Mouse (Mus musculus) CH12.LX (cell line): ENCODE results near the gene Pde4dip. TPM values are rescaled to one million over a fixed set of nuclear protein-coding genes. Genes with fewer than 3 reads are reported as not detected.

ENCODE experiments used
- DNase-seq: peaks from one replicate; pipeline ENCODE4 v3.0.0-alpha.2; 2013; ENCODE audit errors: extremely low read depth
- H3K27ac ChIP-seq: 2 replicates; pipeline ENCODE4 v1.5.1; 2012; ENCODE audit warnings: low read depth, mild to moderate bottlenecking, control low read depth, moderate library complexity; ENCODE audit not compliant: insufficient read depth
- H3K27me3 ChIP-seq: replicated peaks from 2 replicates; pipeline ENCODE3; 2012; ENCODE audit warnings: inconsistent platforms
- H3K36me3 ChIP-seq, 2 experiments: replicated peaks in 1 of 2; 2 replicates each; pipeline versions ENCODE3 to v1.6.1; 2012; ENCODE audit warnings: inconsistent platforms in 1 of 2, low read length in 1 of 2, mild to moderate bottlenecking in 1 of 2, mixed read lengths in 1 of 2, moderate library complexity in 1 of 2; ENCODE audit not compliant: control insufficient read depth in 1 of 2, insufficient read depth in 1 of 2
- H3K4me1 ChIP-seq, 2 experiments: 2 replicates each; pipeline ENCODE4 v1.6.1; 2012; ENCODE audit warnings: inconsistent platforms in 1 of 2, moderate library complexity in 1 of 2; ENCODE audit not compliant: insufficient read depth in 2 of 2, control insufficient read depth in 1 of 2
- H3K4me2 ChIP-seq: 2 replicates; pipeline ENCODE4 v1.6.1; 2012; ENCODE audit warnings: low read depth, mild to moderate bottlenecking, control low read depth; ENCODE audit not compliant: poor library complexity, insufficient read depth, severe bottlenecking
- H3K4me3 ChIP-seq, 3 experiments: fragments of 150-350 bp in 1 of 3; sonication (generic) in 1 of 3; replicated peaks in 1 of 3; 2 replicates each; pipeline versions ENCODE3 to v1.5.1; 2011 to 2012; ENCODE audit warnings: low read depth in 2 of 3, low read length in 2 of 3, mild to moderate bottlenecking in 2 of 3, moderate library complexity in 2 of 3, control low read depth in 1 of 3, improper control_type of control experiment in 1 of 3, inconsistent platforms in 1 of 3, mixed read lengths in 1 of 3; ENCODE audit not compliant: poor library complexity in 1 of 3
- H3K79me2 ChIP-seq: replicated peaks from 2 replicates; pipeline ENCODE4 v1.6.1; 2012; ENCODE audit warnings: mild to moderate bottlenecking, moderate library complexity; ENCODE audit not compliant: control insufficient read depth, poor library complexity, insufficient read depth, severe bottlenecking; ENCODE audit errors: extremely low read depth
- H3K9ac ChIP-seq: 2 replicates; pipeline ENCODE4 v1.6.1; 2012; ENCODE audit warnings: low read depth, mild to moderate bottlenecking, control low read depth, moderate library complexity; ENCODE audit not compliant: insufficient read depth
- H3K9me3 ChIP-seq: replicated peaks from 2 replicates; pipeline ENCODE3; 2012; ENCODE audit warnings: low read length, inconsistent platforms, mixed read lengths
- CHD1 ChIP-seq: IDR thresholded peaks from 2 replicates; pipeline ENCODE4 v1.6.1; 2012; ENCODE audit warnings: low read depth, low read length, improper control_type of control experiment, inconsistent platforms
- CTCF ChIP-seq, 2 experiments: IDR thresholded peaks in 1 of 2; conservative IDR thresholded peaks in 1 of 2; 2 replicates each; pipeline ENCODE4 v1.5.1; 2011 to 2012; ENCODE audit warnings: low read depth in 2 of 2, low read length in 2 of 2, improper control_type of control experiment in 1 of 2, inconsistent platforms in 1 of 2, mild to moderate bottlenecking in 1 of 2, moderate library complexity in 1 of 2
- ELF1 ChIP-seq: IDR thresholded peaks from 2 replicates; pipeline ENCODE4 v1.6.1; 2014; ENCODE audit warnings: low read depth, mild to moderate bottlenecking, inconsistent platforms, low read length, improper control_type of control experiment
- EP300 ChIP-seq: IDR thresholded peaks from 2 replicates; pipeline ENCODE4 v1.6.1; 2011; ENCODE audit warnings: low read length, improper control_type of control experiment
- ETS1 ChIP-seq: conservative IDR thresholded peaks from 2 replicates; pipeline ENCODE4 v1.6.1; 2012; ENCODE audit warnings: low read depth, mild to moderate bottlenecking, inconsistent platforms, low read length, improper control_type of control experiment, moderate library complexity
- GABPA ChIP-seq: IDR thresholded peaks from 2 replicates; pipeline ENCODE4 v1.6.1; 2012; ENCODE audit warnings: low read depth, low read length, improper control_type of control experiment, inconsistent platforms; ENCODE audit not compliant: insufficient replicate concordance
- JUN ChIP-seq: IDR thresholded peaks from 2 replicates; pipeline ENCODE4 v1.6.1; 2011; ENCODE audit warnings: low read depth, mild to moderate bottlenecking, low read length, improper control_type of control experiment, moderate library complexity; ENCODE audit not compliant: insufficient read depth
- JUND ChIP-seq: conservative IDR thresholded peaks from 2 replicates; pipeline ENCODE4 v1.6.1; 2011; ENCODE audit warnings: low read depth, low read length, improper control_type of control experiment
- MAFK ChIP-seq: IDR thresholded peaks from 2 replicates; pipeline ENCODE4 v1.6.1; 2011; ENCODE audit warnings: low read length, improper control_type of control experiment; ENCODE audit not compliant: insufficient replicate concordance
- MEF2A ChIP-seq: IDR thresholded peaks from 2 replicates; pipeline ENCODE4 v1.6.1; 2014; ENCODE audit warnings: low read depth, mild to moderate bottlenecking, inconsistent platforms, low read length, improper control_type of control experiment, borderline replicate concordance
- MXI1 ChIP-seq: IDR thresholded peaks from 2 replicates; pipeline ENCODE4 v1.6.1; 2011; ENCODE audit warnings: mild to moderate bottlenecking, low read depth, low read length, improper control_type of control experiment
- MYC ChIP-seq: IDR thresholded peaks from 2 replicates; pipeline ENCODE4 v1.6.1; 2011; ENCODE audit warnings: low read depth, mild to moderate bottlenecking, improper control_type of control experiment, low read length
- NELFE ChIP-seq: IDR thresholded peaks from 2 replicates; pipeline ENCODE4 v1.6.1; 2011; ENCODE audit warnings: low read depth, low read length, improper control_type of control experiment
- PAX5 ChIP-seq: IDR thresholded peaks from 2 replicates; pipeline ENCODE4 v1.6.1; 2012; ENCODE audit warnings: low read length, inconsistent platforms, mixed read lengths
- RAD21 ChIP-seq: IDR thresholded peaks from 2 replicates; pipeline ENCODE4 v1.6.1; 2011; ENCODE audit warnings: low read depth, mild to moderate bottlenecking, low read length, improper control_type of control experiment, moderate library complexity
- RCOR1 ChIP-seq: conservative IDR thresholded peaks from 2 replicates; pipeline ENCODE4 v1.6.1; 2012; ENCODE audit warnings: low read depth, mild to moderate bottlenecking, inconsistent platforms, low read length, improper control_type of control experiment
- SIN3A ChIP-seq: IDR thresholded peaks from 2 replicates; pipeline ENCODE4 v1.6.1; 2012; ENCODE audit warnings: low read length, improper control_type of control experiment, inconsistent platforms
- SMC3 ChIP-seq: IDR thresholded peaks from 2 replicates; pipeline ENCODE4 v1.6.1; 2011; ENCODE audit warnings: low read depth, low read length, improper control_type of control experiment
- TCF12 ChIP-seq: IDR thresholded peaks from 2 replicates; pipeline ENCODE4 v1.6.1; 2014; ENCODE audit warnings: low read depth, mild to moderate bottlenecking, inconsistent platforms, low read length, improper control_type of control experiment
- USF1 ChIP-seq: IDR thresholded peaks from 2 replicates; pipeline ENCODE4 v1.6.1; 2014; ENCODE audit warnings: low read depth, mild to moderate bottlenecking, inconsistent platforms, low read length, improper control_type of control experiment
- ZC3H11A ChIP-seq: IDR thresholded peaks from 2 replicates; pipeline ENCODE4 v1.6.1; 2012; ENCODE audit warnings: low read depth, mild to moderate bottlenecking, inconsistent platforms, low read length, improper control_type of control experiment
- ZKSCAN1 ChIP-seq: IDR thresholded peaks from 2 replicates; pipeline ENCODE4 v1.6.1; 2012; ENCODE audit warnings: low read depth, inconsistent platforms, low read length, improper control_type of control experiment, borderline replicate concordance
- ZMIZ1 ChIP-seq: IDR thresholded peaks from 2 replicates; pipeline ENCODE4 v1.6.1; 2012; ENCODE audit warnings: low read depth, mild to moderate bottlenecking, inconsistent platforms, low read length, improper control_type of control experiment
- ZNF384 ChIP-seq: IDR thresholded peaks from 2 replicates; pipeline ENCODE4 v1.6.1; 2012; ENCODE audit warnings: low read depth, low read length, improper control_type of control experiment, inconsistent platforms
- dilution Hi-C: fragments of 300-500 bp; cut with MboI; formaldehyde crosslinking; loops from 2 replicates; pipeline ENCODE4 v1.14.3; 2020; ENCODE audit warnings: low sequenced_read_pairs; ENCODE audit not compliant: extremely low pct_unique_long_range_greater_than_20kb, extremely low pct_ligation_motif_present
- in situ Hi-C: fragments of 300-500 bp; cut with MboI; formaldehyde crosslinking; loops from 3 replicates; pipeline ENCODE4 v1.14.3; 2019; ENCODE audit warnings: low sequenced_read_pairs, low pct_ligation_motif_present, low pct_unique_long_range_greater_than_20kb, mixed read lengths
- polyA plus RNA-seq: library from polyadenylated mRNA; unstranded; fragments of >175 nt; gene quantifications from 2 replicates; pipeline ENCODE4 v1.2.1, GENCODE M21; 2012; ENCODE audit warnings: low read depth; ENCODE audit not compliant: insufficient read length
- total RNA-seq, 2 experiments: library from RNA; depleted of rRNA; stranded (reverse); fragments of 300-350 nt in 1 of 2; fragments of >200 nt in 1 of 2; gene quantifications; 2 replicates each; pipeline ENCODE4 v1.2.3; 2012 to 2014

The Pde4dip gene
- total and polyA plus RNA-seq, 3 experiments, result 12.4 to 21.7 (median 15.2) TPM

- TF ChIP-seq ZKSCAN1, result no peak
- no peak for TF ChIP-seq PAX5
- TF ChIP-seq MAFK, result peak; percentile 47; the same call in 1 of the 2 replicates
Measured at GRCm38 (mm10) chr3:97934331-97935300, 46.1 kb upstream of the Pde4dip start (continued).

DNA sequence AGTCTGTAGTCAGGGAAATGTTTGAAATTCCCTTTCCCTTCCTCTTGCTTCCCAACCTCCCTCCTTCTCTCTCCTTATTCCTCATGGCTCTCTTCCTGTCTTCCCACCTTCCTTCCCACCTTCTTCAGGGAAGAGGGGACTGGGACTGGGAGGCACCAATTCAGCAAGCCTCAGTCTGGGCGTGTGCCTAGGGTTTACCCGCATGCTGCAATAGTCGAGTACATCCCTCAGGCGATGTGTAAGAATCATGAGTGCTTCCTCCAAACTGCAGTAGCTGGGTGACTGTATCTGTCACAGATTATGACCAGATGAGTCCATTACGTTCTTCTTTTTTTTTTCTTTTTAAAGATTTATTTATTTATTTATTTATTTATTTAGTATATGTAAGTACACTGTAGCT is 45.3 kb upstream of the Pde4dip start:
- Histone ChIP-seq H3K36me3 (no peaks in the 10 kb centered on the region), H3K27ac (no peak overlapping the region), H3K4me2 (peak overlapping the region; percentile 100; the same call in 1 of the 2 replicates), H3K9ac (peak overlapping the region; percentile 29; the same call in 1 of the 2 replicates), H3K27me3 (no peaks in the 10 kb centered on the region), H3K4me1 (peaks cover 7 to 47% of the 10 kb centered on the region in 2 experiments), H3K79me2 (no peaks in the 10 kb centered on the region), H3K9me3 (peaks cover 5% of the 10 kb centered on the region), H3K4me3 (no peak overlapping the region)
- TF ChIP-seq ZC3H11A (no peak), JUND (no peak), ETS1 (no peak), ZMIZ1 (no peak), CHD1 (no peak), ELF1 (no peak), CTCF (conservative IDR thresholded peaks at IDR 0.05 in 1 of 2, IDR thresholded peaks at IDR 0.05 in 1 of 2; ENCODE audit: low read depth in 2 of 2, low read length in 2 of 2) (no peak), NELFE (no peak), MAFK (no peak), USF1 (no peak), RCOR1 (no peak), JUN (no peak), MYC (no peak)
- DNase-seq, result no peak
- dilution Hi-C loops, result no loop called here
- in situ Hi-C loops, result no loop called here

DNA sequence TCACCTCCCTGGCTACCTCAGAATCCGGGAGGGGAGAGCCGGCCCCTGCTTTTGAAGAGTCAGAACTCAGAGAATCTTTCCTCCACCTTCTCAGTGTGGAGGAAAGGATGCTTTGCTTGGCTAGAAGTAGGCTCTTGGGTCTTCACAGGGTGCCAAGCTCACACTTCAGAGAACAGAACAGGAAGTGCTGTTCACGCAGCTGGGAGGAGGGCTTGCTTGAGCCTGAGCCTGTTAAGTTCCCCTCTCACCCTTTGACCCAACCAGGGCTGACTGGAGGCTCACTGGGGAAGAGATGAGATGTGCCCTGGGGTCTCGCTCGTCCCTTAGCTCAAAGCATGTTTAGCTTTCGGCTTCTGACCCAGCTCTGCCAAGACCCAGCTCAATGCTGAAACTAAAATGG is 44.7 kb upstream of the Pde4dip start:
- Histone ChIP-seq H3K79me2 (no peaks in the 10 kb centered on the region), H3K9me3 (peaks cover 5% of the 10 kb centered on the region), H3K36me3 (no peaks in the 10 kb centered on the region), H3K27me3 (no peaks in the 10 kb centered on the region), H3K27ac (no peak overlapping the region), H3K4me3 (peak overlapping the region in 2 of 3 experiments; percentile 33), H3K9ac (peak overlapping the region; percentile 29; the same call in 1 of the 2 replicates), H3K4me2 (peak overlapping the region; percentile 100), H3K4me1 (peaks cover 7 to 47% of the 10 kb centered on the region in 2 experiments)
- TF ChIP-seq GABPA, result no peak
- no peak for TF ChIP-seq ZMIZ1
- TF ChIP-seq SMC3, result no peak
- no peak; the same call in 1 of the 2 replicates for TF ChIP-seq TCF12
- 0 out of 2 replicates have a peak, but pooled peaks have one; percentile 22 for TF ChIP-seq MEF2A
- TF ChIP-seq CTCF (conservative IDR thresholded peaks at IDR 0.05 in 1 of 2, IDR thresholded peaks at IDR 0.05 in 1 of 2; ENCODE audit: low read depth in 2 of 2, low read length in 2 of 2), result no peak
- TF ChIP-seq MXI1, result 0 out of 2 replicates have a peak, but pooled peaks have one; percentile 29
- peak; percentile 25; the same call in 1 of the 2 replicates for TF ChIP-seq EP300
- TF ChIP-seq ELF1, result peak; percentile 72
- TF ChIP-seq ZNF384, result no peak
- TF ChIP-seq RCOR1, result no peak
- TF ChIP-seq SIN3A, result 0 out of 2 replicates have a peak, but pooled peaks have one; percentile 49
- TF ChIP-seq RAD21, result no peak
- TF ChIP-seq MYC, result no peak
- no peak for TF ChIP-seq MAFK
- peak; percentile 66 for DNase-seq
- in situ Hi-C loops (no loop called here), dilution Hi-C loops (no loop called here)
